Mouse (Mus musculus) liver, embryonic 14.5 days (tissue): Measurements from ENCODE around the gene Thra. TPM values are rescaled to one million over a fixed set of nuclear protein-coding genes. Genes with fewer than 3 reads are reported as not detected.
A peak's percentile ranks its signal among the peaks of the same experiment; 100 is the strongest.

Experiments used
- ATAC-seq: fragments of 200-750 bp; cut with Nextera tagmentation; 2 replicates; pipeline ENCODE4 v1.8.0; 2017; ENCODE audit warnings: moderate number of reproducible peaks, mild to moderate bottlenecking, moderate library complexity; ENCODE audit not compliant: insufficient read depth
- DNase-seq, 3 experiments: peaks; one replicate each; pipeline ENCODE4 v3.0.0-alpha.2; 2012 to 2013; ENCODE audit warnings: low read depth in 3 of 3, low spot score in 3 of 3
- H3K27ac ChIP-seq: fragments of 300-500 bp; sonication (generic); 2 replicates; pipeline ENCODE4 v1.5.1; 2014; ENCODE audit warnings: moderate library complexity, mild to moderate bottlenecking, control low read depth, inconsistent platforms
- H3K27me3 ChIP-seq: fragments of 300-500 bp; sonication (generic); 2 replicates; pipeline ENCODE4 v1.6.1; 2014; ENCODE audit warnings: mild to moderate bottlenecking, low read length, moderate library complexity; ENCODE audit not compliant: control insufficient read depth, insufficient read depth
- H3K36me3 ChIP-seq: fragments of 300-500 bp; sonication (generic); replicated peaks from 2 replicates; pipeline ENCODE4 v1.6.1; 2014; ENCODE audit warnings: low read depth; ENCODE audit not compliant: control insufficient read depth, insufficient read depth
- H3K4me1 ChIP-seq, 2 experiments: fragments of 200-500 bp in 1 of 2; fragments of 300-500 bp in 1 of 2; sonication (generic) in 1 of 2; replicated peaks; 2 replicates each; pipeline ENCODE4 v1.6.1; 2012 to 2014; ENCODE audit warnings: antibody characterized with exemption in 1 of 2, inconsistent platforms in 1 of 2, low read length in 1 of 2; ENCODE audit not compliant: control insufficient read depth in 2 of 2, insufficient read depth in 2 of 2
- H3K4me2 ChIP-seq: fragments of 300-500 bp; sonication (generic); 2 replicates; pipeline ENCODE4 v1.6.1; 2014; ENCODE audit warnings: low read depth, mild to moderate bottlenecking, control low read depth, moderate library complexity
- H3K4me3 ChIP-seq, 2 experiments: fragments of 200-500 bp in 1 of 2; fragments of 300-500 bp in 1 of 2; sonication (generic) in 1 of 2; 2 replicates each; pipeline ENCODE4 v1.5.1; 2012 to 2014; ENCODE audit warnings: low read depth in 2 of 2, low read length in 2 of 2, mild to moderate bottlenecking in 2 of 2, control low read depth in 1 of 2, inconsistent platforms in 1 of 2, moderate library complexity in 1 of 2; ENCODE audit not compliant: insufficient read depth in 1 of 2
- H3K9ac ChIP-seq: fragments of 300-500 bp; sonication (generic); replicated peaks from 2 replicates; pipeline ENCODE4 v1.6.1; 2014; ENCODE audit warnings: mild to moderate bottlenecking, control low read depth, moderate library complexity
- H3K9me3 ChIP-seq: fragments of 300-500 bp; sonication (generic); 2 replicates; pipeline ENCODE4 v1.6.1; 2016; ENCODE audit warnings: low read length, mixed read lengths; ENCODE audit not compliant: control insufficient read depth
- CTCF ChIP-seq: IDR thresholded peaks from 2 replicates; pipeline ENCODE4 v1.5.1; 2016; ENCODE audit warnings: antibody characterized with exemption, low read depth, control low read depth
- EP300 ChIP-seq: IDR thresholded peaks from 2 replicates; pipeline ENCODE4 v1.6.1; 2016; ENCODE audit warnings: antibody characterized with exemption, low read depth
- WGBS: fragments of 180-500 bp; shearing (Covaris S2); extraction: QIAGEN DNeasy Blood & Tissue Kit; methylation state at CpG from one replicate; pipeline ENCODE4 v1.1.7; 2014; ENCODE audit not compliant: insufficient replicate concordance; 5-methylcytosine and 5-hydroxymethylcytosine counted together
- polyA plus RNA-seq, 2 experiments: library from polyadenylated mRNA; depleted of rRNA in 1 of 2; stranded (reverse) in 1 of 2; unstranded in 1 of 2; fragments of >200 nt; fragmentation: Nextera tagmentation in 1 of 2; extraction: Ambion mirVana in 1 of 2; gene quantifications; 2 replicates each; pipeline versions ENCODE4 v1.2.1 to v1.2.3; 2012 to 2014

The Thra gene
- polyA plus RNA-seq, 2 experiments = 8.3 to 15.6 TPM

DNA sequence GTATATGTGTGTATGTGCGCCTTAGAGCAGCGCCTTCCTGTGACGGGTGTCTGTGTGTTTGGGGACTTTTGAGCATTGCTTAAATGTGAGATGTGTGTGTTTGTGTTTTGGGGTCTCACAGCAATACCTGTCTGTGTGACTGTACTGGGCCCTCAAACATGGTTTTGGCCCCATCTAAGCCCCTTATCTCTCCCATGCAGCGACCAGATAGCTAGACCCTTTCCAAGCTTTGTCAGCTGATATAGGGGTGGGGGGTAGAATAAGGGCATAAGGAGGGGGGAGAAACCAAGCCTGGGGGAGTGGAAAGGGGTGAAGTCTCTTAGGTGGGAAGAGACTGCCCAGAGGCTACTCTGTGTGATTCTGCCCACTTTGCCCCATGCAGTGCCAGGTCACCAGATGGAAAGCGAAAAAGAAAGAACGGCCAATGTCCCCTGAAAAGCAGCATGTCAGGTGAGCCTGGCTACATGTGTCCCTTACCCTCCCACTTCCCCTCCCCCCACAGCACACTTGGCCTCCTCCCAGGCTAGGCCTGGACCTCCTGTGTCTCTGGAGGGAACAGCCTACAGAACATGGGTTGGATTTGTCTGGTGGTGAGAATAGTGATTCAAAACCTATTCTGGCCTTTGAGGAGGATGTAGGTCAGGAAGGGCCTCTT is 15.4 kb downstream of the Thra start:
- H3K4me2 ChIP-seq = peak overlapping the region; percentile 52
- H3K27me3 ChIP-seq = no peaks in the 10 kb centered on the region
- H3K36me3 ChIP-seq = peaks cover 8% of the 10 kb centered on the region
- WGBS = 56% methylated on average over 6 of the region's 6 CpGs
- H3K9ac ChIP-seq = peak overlapping the region; percentile 19; the same call in 1 of the 2 replicates
- peak; percentile 73 for TF ChIP-seq EP300
- TF ChIP-seq CTCF = no peak
- no peaks in the 10 kb centered on the region for H3K9me3 ChIP-seq
- no peak overlapping the region for H3K4me3 ChIP-seq
- peak; percentile 30 for ATAC-seq
- H3K4me1 ChIP-seq = peaks cover 55 to 62% of the 10 kb centered on the region in 2 experiments
- DNase-seq = no peak
- peak overlapping the region; percentile 1 for H3K27ac ChIP-seq

DNA sequence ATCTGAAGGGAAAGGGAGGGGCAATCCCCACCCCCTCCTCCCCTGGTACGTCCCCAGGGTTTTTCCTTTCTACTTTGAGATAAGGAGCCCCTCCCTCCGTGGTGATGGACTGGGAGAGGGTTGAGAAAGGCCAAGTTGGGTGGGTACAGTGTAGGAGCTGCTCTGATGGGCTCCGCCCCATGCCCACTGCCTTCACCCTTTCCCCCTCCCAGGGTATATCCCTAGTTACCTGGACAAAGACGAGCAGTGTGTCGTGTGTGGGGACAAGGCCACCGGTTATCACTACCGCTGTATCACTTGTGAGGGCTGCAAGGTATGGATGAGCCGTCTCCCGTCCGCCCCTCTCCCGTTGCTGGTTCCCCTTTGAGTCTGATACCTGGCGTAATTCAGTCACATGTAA is 16.3 kb downstream of the Thra start:
- peaks cover 9% of the 10 kb centered on the region for H3K36me3 ChIP-seq
- H3K4me1 ChIP-seq = peaks cover 46 to 53% of the 10 kb centered on the region in 2 experiments
- peak; percentile 44; the same call in 1 of the 2 replicates for ATAC-seq
- no peaks in the 10 kb centered on the region for H3K27me3 ChIP-seq
- WGBS = 52% methylated on average over 12 of the region's 12 CpGs
- no peak overlapping the region for H3K4me3 ChIP-seq
- TF ChIP-seq EP300 (no peak), CTCF (no peak)
- H3K27ac ChIP-seq = 0 out of 2 replicates have a peak overlapping the region, but pooled peaks have one; percentile 31
- DNase-seq = no peak
- H3K9ac ChIP-seq = no peak overlapping the region
- H3K4me2 ChIP-seq = peak overlapping the region; percentile 52
- no peaks in the 10 kb centered on the region for H3K9me3 ChIP-seq

DNA sequence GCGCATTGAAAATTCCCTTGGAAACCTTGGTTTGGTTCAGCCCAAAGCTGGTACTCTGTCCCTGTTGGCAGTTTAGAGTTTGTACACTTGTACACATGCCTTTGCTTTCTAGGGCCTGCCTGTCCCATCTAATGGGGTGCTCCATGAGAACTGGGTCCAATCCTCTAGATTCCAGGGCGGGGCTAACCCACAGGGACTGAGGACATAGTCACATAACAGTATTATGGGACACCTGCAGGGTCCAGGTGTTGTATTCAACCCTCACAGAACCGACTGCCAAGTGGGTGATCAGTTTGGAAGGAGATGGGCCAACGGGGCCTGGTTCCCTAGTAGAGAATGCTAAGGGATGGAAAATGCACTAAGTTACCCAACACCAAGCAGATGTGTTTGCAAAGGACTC is 21.5 kb downstream of the Thra start:
- 86% methylated on average over 4 of the region's 4 CpGs for WGBS
- no peaks in the 10 kb centered on the region for H3K27me3 ChIP-seq
- no peak for ATAC-seq
- no peaks in the 10 kb centered on the region for H3K9me3 ChIP-seq
- no peak for DNase-seq
- no peak overlapping the region for H3K9ac ChIP-seq
- TF ChIP-seq CTCF = no peak
- no peak for TF ChIP-seq EP300
- H3K27ac ChIP-seq = no peak overlapping the region
- H3K36me3 ChIP-seq = peaks cover 16% of the 10 kb centered on the region
- no peak overlapping the region for H3K4me3 ChIP-seq
- peaks cover 6 to 11% of the 10 kb centered on the region in 2 experiments for H3K4me1 ChIP-seq
- H3K4me2 ChIP-seq = no peak overlapping the region

DNA sequence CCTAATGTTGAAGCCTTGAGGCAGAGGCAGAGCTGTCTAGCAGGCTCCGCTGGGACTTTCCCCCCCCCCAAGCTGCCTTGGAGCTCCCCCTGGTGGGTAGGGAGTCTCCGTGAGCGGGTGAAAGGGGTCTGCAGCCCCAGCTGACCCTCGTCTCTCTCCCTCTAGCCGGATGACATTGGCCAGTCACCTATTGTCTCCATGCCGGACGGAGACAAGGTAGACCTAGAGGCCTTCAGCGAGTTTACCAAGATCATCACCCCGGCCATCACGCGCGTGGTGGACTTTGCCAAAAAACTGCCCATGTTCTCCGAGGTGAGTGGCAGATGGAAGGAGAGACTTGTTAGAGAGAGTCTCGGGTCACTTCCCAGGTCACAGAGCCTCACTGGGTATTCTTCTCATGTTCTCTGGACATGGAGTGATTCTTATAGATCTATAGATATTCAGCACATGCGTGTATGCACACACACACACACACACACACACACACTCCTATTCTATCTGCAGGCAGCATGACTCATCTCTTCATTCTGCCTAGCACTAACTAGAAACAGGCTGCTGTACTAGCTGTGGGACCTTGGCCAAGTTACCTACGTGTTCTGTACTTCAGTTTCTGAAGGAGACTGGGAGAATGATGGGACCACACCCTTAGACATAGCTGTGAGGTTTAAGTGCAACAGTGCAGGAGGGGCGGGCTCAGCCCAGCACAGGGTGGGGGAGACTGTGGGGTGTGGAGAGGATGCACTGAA is 22.5 kb downstream of the Thra start:
- Histone ChIP-seq H3K27me3 (no peaks in the 10 kb centered on the region), H3K9me3 (no peaks in the 10 kb centered on the region), H3K4me1 (peaks cover 15 to 16% of the 10 kb centered on the region in 2 experiments), H3K27ac (no peak overlapping the region), H3K36me3 (peaks cover 14% of the 10 kb centered on the region), H3K9ac (no peak overlapping the region), H3K4me2 (no peak overlapping the region), H3K4me3 (no peak overlapping the region)
- TF ChIP-seq EP300 (no peak), CTCF (peak; percentile 63)
- ATAC-seq (no peak), DNase-seq (no peak)
- WGBS = 66% methylated on average over 17 of the region's 17 CpGs

DNA sequence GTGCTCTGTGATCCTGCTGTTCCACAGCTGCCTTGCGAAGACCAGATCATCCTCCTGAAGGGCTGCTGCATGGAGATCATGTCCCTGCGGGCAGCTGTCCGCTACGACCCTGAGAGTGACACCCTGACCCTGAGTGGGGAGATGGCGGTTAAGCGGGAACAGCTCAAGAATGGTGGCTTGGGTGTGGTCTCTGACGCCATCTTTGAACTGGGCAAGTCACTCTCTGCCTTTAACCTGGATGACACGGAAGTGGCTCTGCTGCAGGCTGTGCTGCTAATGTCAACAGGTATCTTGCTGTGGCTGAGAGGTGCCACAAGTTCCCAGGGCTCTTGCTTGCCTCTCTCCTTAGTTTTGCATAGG is 23.0 kb downstream of the Thra start:
- Histone ChIP-seq H3K27me3 (no peaks in the 10 kb centered on the region), H3K4me1 (peaks cover 19% of the 10 kb centered on the region in 2 experiments), H3K9me3 (no peaks in the 10 kb centered on the region), H3K36me3 (peaks cover 14% of the 10 kb centered on the region), H3K4me3 (no peak overlapping the region), H3K9ac (no peak overlapping the region), H3K27ac (no peak overlapping the region), H3K4me2 (no peak overlapping the region)
- DNase-seq (no peak), ATAC-seq (no peak)
- WGBS = 77% methylated on average over 8 of the region's 8 CpGs
- TF ChIP-seq CTCF (no peak), EP300 (no peak)
